Mouse (Mus musculus): ENCODE measurements around the gene Cpvl. TPM values are rescaled to one million over a fixed set of nuclear protein-coding genes. Genes with fewer than 3 reads are reported as not detected.

Gene Cpvl
- polyA plus RNA-seq (2015; fragmentation: Nextera tagmentation; extraction: Ambion mirVana) = 0.13 TPM in 1 of 2 replicates, not detected in the other

DNA sequence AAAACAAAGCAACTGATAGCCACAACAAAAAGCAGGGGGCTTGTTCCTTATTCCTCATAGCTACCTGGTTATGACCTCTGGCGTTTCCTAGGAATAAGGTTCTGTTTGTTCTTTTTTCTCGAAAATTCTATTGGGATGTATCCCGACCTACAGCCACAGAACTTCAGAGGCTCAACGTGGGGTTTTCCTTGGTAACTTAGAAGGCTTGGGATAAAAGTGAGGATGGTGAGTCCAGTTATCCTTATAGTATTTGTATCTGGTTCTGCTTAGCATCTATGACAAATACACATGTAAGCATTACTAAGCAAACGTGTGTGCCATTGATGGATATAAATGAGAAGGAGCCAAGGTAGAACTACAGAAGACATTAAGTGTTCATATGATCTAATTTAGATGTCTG lies at the start of gene Cpvl:
Gene Cpvl (minus strand): TSS at position 101 of the 400 bp plus-strand sequence.
- no peaks in the 10 kb centered on the region for H3K9me3 ChIP-seq
- no peak within 1 kb of the TSS for H3K9ac ChIP-seq
- H3K36me3 ChIP-seq = no peaks in the 10 kb centered on the region
- no peak within 1 kb of the TSS for H3K4me2 ChIP-seq
- ATAC-seq (ENCODE audit: low FRiP score) = no peak
- H3K4me1 ChIP-seq (replicated peaks) = peaks cover 3% of the 10 kb centered on the region; the same call in 1 of the 2 replicates
- H3K27ac ChIP-seq = no peak within 1 kb of the TSS
- WGBS = 87% methylated on average over 5 of the region's 5 CpGs
- no peaks in the 10 kb centered on the region for H3K27me3 ChIP-seq
- H3K4me3 ChIP-seq = no peak within 1 kb of the TSS

DNA sequence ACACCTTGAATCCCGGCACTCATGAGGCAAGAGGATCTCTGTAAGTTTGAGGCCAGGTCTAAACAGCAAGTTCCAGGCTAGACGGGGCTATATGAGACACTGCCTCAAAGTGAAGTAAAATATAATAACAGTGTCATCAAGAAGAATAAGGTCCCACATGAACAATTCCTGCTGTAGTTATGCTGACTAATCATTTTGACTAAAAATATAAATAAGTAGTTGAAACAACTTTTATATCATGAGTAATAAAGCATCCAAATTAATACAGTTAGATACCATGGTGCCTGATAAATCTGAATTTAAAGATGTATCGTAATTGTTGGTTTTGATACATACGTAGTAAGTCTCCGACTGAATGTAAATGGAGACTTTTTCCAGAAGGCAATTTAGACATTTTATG lies 45.4 kb upstream of the Cpvl start:
- no peak overlapping the region for H3K27ac ChIP-seq
- ATAC-seq (ENCODE audit: low FRiP score) = no peak
- 90% methylated on average over 5 of the region's 5 CpGs for WGBS

DNA sequence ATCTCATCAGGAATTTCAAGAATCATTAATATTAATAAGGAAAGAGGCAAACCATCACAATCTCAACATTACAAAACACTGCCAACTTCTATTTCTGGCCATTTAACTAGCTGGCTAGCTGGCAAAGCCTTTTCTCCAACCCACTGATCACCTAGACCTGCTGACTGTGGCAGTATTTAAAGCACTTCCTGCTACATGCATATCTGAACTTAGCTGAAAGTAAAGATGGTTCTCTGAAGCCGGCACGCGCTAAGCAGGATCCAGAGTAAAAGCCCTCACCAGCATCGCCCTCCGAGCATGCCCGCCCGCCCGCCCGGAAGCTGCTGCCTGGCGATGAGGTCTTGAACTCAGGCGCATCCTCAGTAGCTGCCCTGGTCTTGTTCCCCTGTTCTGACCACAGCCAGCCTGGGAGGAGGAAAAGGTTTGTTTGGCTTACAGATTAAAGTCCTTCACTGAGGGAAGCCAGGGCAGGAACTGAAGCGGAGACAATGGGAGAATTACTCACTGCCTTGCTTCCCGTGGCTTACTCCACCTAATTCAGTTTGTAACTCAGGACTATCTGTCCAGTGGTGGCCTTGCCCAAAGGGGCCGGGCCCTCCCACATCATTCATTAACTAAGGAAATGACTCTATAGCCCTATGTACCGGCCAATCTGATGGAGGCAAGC lies 42.8 kb upstream of the Cpvl start:
- ATAC-seq (ENCODE audit: low FRiP score) = no peak
- WGBS = 63% methylated on average over 15 of the region's 15 CpGs
- no peak overlapping the region for H3K4me2 ChIP-seq

More for the DNA sequence above, 45.4 kb upstream of the Cpvl start:
- H3K9ac ChIP-seq = no peak overlapping the region
- H3K4me2 ChIP-seq = no peak overlapping the region
- 0 out of 2 replicates have a peak, but pooled peaks cover 4% of the 10 kb centered on the region for H3K27me3 ChIP-seq
- H3K36me3 ChIP-seq = no peaks in the 10 kb centered on the region
- H3K9me3 ChIP-seq = no peaks in the 10 kb centered on the region
- no peak overlapping the region for H3K4me3 ChIP-seq
- H3K4me1 ChIP-seq (replicated peaks) = peaks cover 7% of the 10 kb centered on the region

DNA sequence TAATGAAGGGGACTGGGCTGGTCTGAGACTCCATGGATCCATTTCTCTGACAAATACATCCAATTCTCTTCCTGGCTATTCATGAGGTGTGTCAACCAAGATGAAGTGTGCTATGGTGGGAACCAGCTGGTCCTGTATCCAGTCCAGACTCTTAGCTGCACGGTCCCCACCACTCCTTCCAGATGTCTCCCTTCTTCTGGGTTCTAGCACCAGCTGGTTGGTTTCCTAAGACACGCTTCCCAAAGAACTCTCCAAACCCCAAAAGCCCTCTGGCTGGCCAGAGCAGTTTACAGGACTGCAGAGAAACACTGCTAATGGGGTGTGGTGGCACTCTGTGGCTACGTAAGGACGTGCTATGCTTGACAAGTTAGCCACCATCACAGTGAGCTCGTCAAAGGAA lies 40.4 kb upstream of the Cpvl start:
- Histone ChIP-seq H3K9me3 (no peaks in the 10 kb centered on the region), H3K27me3 (0 out of 2 replicates have a peak, but pooled peaks cover 4% of the 10 kb centered on the region), H3K4me2 (no peak overlapping the region), H3K4me3 (no peak overlapping the region), H3K9ac (no peak overlapping the region), H3K27ac (no peak overlapping the region), H3K4me1 (replicated peaks) (no peaks in the 10 kb centered on the region), H3K36me3 (no peaks in the 10 kb centered on the region)
- ATAC-seq (ENCODE audit: low FRiP score) = no peak
- WGBS = 82% methylated on average over 5 of the region's 5 CpGs

More for the DNA sequence above, 42.8 kb upstream of the Cpvl start:
- 0 out of 2 replicates have a peak, but pooled peaks cover 4% of the 10 kb centered on the region for H3K27me3 ChIP-seq
- peaks cover 7% of the 10 kb centered on the region for H3K4me1 ChIP-seq (replicated peaks)
- H3K9me3 ChIP-seq = no peaks in the 10 kb centered on the region
- no peak overlapping the region for H3K9ac ChIP-seq
- no peak overlapping the region for H3K4me3 ChIP-seq
- H3K36me3 ChIP-seq = no peaks in the 10 kb centered on the region
- no peak overlapping the region for H3K27ac ChIP-seq

DNA sequence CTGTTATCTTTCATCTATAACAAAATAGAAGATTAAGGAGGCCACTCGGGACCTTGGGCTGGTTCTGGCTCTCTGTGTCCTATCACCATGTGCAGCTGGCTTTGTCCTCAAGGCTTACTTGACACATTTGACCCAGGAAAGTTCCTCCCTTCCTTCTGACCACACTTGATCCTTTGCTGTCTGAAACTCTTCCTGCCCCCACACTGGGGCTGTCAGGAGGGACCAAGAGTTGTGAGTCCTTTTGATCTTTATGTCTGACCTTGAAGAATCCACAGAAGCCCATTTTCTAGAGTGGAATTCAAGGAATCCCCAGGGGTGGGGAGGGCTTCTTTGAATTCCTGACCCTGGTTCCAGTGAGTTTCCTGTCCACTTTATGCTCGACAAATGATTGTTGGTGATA lies 39.6 kb upstream of the Cpvl start:
- Histone ChIP-seq H3K36me3 (no peaks in the 10 kb centered on the region), H3K4me3 (no peak overlapping the region), H3K4me2 (no peak overlapping the region), H3K9me3 (no peaks in the 10 kb centered on the region), H3K27ac (no peak overlapping the region), H3K27me3 (0 out of 2 replicates have a peak, but pooled peaks cover 4% of the 10 kb centered on the region), H3K9ac (no peak overlapping the region), H3K4me1 (replicated peaks) (no peaks in the 10 kb centered on the region)
- 62% methylated on average over 2 of the region's 2 CpGs for WGBS
- no peak for ATAC-seq (ENCODE audit: low FRiP score)

DNA sequence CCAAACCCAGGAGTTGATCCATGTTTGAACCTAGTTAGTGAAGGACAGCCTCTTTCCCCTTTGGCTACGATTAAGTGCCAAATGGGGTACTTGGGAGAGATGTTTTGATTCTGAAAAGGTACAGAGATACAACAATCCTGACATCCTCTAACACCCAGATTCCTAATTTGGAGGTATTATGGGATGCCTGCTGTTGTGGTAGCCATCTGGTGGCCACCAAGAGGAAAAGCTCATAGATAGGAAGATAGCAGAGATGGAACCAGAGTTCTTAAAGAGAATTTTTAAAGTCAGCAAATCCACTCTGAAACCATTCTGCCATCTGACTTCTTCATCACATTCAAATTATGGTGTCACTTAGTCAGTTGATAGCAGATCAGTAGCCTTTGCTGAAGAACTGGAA lies 33.7 kb upstream of the Cpvl start:
- no peaks in the 10 kb centered on the region for H3K36me3 ChIP-seq
- no peaks in the 10 kb centered on the region for H3K9me3 ChIP-seq
- H3K4me1 ChIP-seq (replicated peaks) = peaks cover 23% of the 10 kb centered on the region
- ATAC-seq (ENCODE audit: low FRiP score) = no peak
- H3K9ac ChIP-seq = no peak overlapping the region
- no peak overlapping the region for H3K27ac ChIP-seq
- H3K4me3 ChIP-seq = no peak overlapping the region
- 91% methylated on average over 1 of the region's 1 CpGs for WGBS
- H3K27me3 ChIP-seq = no peaks in the 10 kb centered on the region
- no peak overlapping the region for H3K4me2 ChIP-seq

DNA sequence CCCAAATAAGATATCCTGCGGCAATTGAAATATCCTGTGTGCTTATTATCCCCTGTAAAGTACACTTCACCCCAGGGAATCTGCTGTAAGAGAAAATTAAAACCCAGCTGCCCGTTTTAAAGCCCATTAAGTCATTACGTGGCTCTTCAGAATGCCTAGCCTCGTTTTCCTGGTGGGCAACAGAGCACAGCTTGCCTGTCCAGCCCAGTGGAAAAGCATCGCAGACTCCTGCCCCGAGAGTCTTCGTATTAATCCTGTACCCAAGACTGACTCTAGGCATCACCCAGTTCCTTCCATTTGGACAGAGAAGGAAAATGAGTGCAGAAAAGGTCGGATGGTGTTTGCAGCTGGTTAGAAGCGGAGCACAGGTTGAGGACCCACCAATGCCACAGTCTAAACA lies 31.9 kb upstream of the Cpvl start:
- Histone ChIP-seq H3K9me3 (no peaks in the 10 kb centered on the region), H3K27me3 (no peaks in the 10 kb centered on the region), H3K4me2 (no peak overlapping the region), H3K36me3 (no peaks in the 10 kb centered on the region), H3K4me3 (no peak overlapping the region), H3K27ac (no peak overlapping the region), H3K9ac (no peak overlapping the region), H3K4me1 (replicated peaks) (peaks cover 28% of the 10 kb centered on the region)
- no peak for ATAC-seq (ENCODE audit: low FRiP score)
- WGBS = 52% methylated on average over 9 of the region's 9 CpGs

DNA sequence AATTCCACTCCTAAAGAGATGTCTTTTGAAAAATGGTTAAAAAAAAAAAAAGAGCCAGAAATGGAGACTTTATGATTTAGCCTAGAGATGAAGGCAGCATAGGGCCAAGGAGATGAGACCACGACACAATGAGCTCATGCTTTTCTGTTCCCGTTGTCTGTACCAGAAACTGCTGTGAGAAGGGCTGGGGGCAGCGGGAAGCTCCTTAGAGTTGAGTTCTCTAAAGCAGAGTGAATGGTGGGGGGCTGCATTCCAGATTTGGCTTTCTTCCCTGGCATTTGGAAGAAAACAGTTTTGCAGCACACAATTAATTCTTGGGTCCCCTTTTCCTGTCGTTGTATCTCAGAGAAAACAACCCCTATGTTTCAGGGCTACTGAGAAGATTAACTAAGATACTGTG lies 30.8 kb upstream of the Cpvl start:
- Histone ChIP-seq H3K27me3 (no peaks in the 10 kb centered on the region), H3K27ac (no peak overlapping the region; the same call in 1 of the 2 replicates), H3K36me3 (no peaks in the 10 kb centered on the region), H3K9ac (no peak overlapping the region), H3K4me2 (no peak overlapping the region), H3K4me1 (replicated peaks) (peaks cover 28% of the 10 kb centered on the region), H3K9me3 (no peaks in the 10 kb centered on the region), H3K4me3 (no peak overlapping the region)
- 50% methylated on average over 4 of the region's 4 CpGs for WGBS
- ATAC-seq (ENCODE audit: low FRiP score) = no peak

DNA sequence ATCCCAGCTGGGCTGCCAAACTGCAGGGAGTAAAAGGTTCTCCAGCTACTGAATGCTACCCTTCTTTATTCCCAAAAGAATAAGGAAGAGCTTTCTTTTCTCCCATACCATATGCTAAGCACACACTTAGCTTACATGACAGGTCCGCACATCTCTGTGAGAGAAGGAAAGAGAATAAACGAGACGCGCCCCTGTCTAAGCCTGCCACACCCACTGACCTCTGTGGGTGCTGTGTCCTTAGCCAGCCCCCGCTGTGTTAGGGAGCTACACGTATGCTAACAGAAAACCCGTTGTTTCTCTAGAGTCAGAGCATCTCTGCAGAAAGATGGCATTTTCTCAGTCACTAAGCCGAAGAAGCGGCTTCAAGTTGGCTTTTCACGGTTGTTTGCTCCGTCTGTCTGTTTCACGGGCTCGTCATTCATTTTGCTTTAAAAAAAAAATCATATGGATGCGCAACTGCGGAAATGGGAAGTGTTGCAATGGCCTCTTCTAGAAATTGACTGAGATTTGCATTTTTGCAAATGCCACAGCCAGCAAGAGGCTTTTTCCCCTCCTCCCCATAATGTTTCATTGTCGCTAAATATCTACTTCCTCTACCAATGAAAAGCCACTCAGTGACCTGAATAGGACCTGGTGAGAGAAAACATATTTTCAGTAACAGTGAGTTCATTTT lies 30.1 kb upstream of the Cpvl start:
- no peaks in the 10 kb centered on the region for H3K27me3 ChIP-seq
- no peak for ATAC-seq (ENCODE audit: low FRiP score)
- H3K9me3 ChIP-seq = no peaks in the 10 kb centered on the region
- WGBS = 46% methylated on average over 16 of the region's 16 CpGs
- H3K4me3 ChIP-seq = no peak overlapping the region
- peak overlapping the region; percentile 29 for H3K4me2 ChIP-seq
- no peak overlapping the region; the same call in 1 of the 2 replicates for H3K9ac ChIP-seq
- peak overlapping the region; percentile 56; the same call in 1 of the 2 replicates for H3K27ac ChIP-seq
- H3K36me3 ChIP-seq = no peaks in the 10 kb centered on the region
- peaks cover 28% of the 10 kb centered on the region for H3K4me1 ChIP-seq (replicated peaks)

DNA sequence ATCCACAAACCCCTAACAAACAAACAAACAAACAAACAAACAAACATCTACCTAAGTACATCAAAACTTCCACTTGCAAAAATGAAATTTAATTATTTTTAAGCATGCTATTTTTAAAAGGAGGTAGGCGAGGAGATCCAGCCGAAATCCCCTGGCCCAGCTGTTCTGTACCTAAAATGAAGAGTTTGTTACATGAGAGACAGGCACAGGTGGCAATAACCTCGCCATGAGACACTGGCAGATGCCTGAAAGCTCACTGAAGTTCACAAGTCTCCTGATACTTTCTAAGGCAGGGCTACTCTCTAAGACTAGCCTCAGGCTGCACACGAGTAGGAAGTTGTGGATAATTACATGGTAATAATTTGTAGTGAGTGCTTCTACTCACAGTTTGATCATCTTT lies 26.8 kb upstream of the Cpvl start:
- H3K27me3 ChIP-seq = no peaks in the 10 kb centered on the region
- WGBS = 83% methylated on average over 4 of the region's 4 CpGs
- H3K4me2 ChIP-seq = no peak overlapping the region
- no peak overlapping the region for H3K4me3 ChIP-seq
- H3K4me1 ChIP-seq (replicated peaks) = peaks cover 24% of the 10 kb centered on the region
- no peak overlapping the region for H3K27ac ChIP-seq
- H3K36me3 ChIP-seq = no peaks in the 10 kb centered on the region
- no peak overlapping the region for H3K9ac ChIP-seq
- H3K9me3 ChIP-seq = no peaks in the 10 kb centered on the region
- ATAC-seq (ENCODE audit: low FRiP score) = no peak

DNA sequence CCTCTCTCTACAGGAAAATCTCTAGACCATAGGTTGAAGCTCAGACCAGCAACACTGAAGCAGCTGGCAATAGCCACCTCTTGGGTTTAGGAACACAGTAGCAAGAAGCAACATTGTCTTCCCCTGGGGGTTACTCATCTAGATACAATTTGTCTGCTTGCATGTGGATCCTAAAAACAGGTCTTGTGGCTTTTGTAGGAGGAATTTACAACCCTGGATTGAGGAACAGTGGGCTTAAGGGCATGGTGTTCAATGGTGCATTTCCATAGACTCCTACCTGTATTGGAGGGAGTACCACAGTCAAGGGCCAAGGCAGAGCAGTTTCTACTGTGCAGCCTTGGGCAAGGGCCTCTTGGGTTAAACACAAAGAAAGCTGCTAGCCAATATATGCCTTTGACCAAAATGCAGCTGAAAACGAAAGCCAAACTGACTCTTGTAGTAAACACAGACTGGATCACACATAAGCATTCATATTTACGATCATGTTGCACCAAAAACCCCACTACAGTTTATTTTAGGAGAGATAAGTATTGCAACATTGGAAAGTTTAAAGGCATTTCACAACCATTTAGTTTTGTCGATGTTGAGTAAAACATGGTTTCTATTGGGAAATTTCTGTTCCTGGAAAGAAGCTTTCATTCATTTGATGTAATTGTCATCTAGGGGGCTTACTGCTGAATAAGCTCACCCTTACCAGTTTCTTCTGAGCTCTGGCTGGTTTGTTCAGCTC lies 17.9 kb upstream of the Cpvl start:
- no peak for ATAC-seq (ENCODE audit: low FRiP score)
- 94% methylated on average over 3 of the region's 3 CpGs for WGBS
- Histone ChIP-seq H3K4me2 (no peak overlapping the region), H3K4me1 (replicated peaks) (peaks cover 7% of the 10 kb centered on the region), H3K4me3 (no peak overlapping the region), H3K36me3 (no peaks in the 10 kb centered on the region), H3K9ac (no peak overlapping the region), H3K27me3 (no peaks in the 10 kb centered on the region), H3K9me3 (0 out of 2 replicates have a peak, but pooled peaks cover 2% of the 10 kb centered on the region), H3K27ac (no peak overlapping the region)

DNA sequence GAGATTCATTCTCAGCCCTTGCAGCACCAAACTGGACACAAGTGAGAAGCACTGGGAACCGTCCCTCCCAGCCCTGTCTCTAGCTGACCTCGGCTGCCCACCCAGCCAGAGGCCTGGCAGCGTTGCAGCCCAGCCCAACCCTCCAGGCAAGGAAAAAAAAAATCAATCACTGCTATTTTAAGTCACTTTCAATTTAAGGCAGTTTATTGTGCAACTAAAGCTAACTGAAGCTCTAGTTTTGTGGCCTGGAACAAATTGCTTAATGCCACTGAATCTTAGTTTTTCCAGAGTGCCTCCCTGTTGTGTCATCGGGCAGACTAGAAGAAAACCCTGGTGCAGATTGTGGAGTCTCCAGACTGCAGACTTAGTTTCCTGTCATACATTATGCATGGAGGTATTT lies 17.0 kb upstream of the Cpvl start:
- Histone ChIP-seq H3K9ac (no peak overlapping the region), H3K4me2 (no peak overlapping the region), H3K27me3 (no peaks in the 10 kb centered on the region), H3K36me3 (no peaks in the 10 kb centered on the region), H3K4me1 (replicated peaks) (peaks cover 7% of the 10 kb centered on the region), H3K9me3 (0 out of 2 replicates have a peak, but pooled peaks cover 6% of the 10 kb centered on the region), H3K4me3 (no peak overlapping the region), H3K27ac (no peak overlapping the region)
- no peak for ATAC-seq (ENCODE audit: low FRiP score)
- WGBS = 51% methylated on average over 4 of the region's 4 CpGs
